9 mouse cellular contexts compared by ENCODE assay signal in the genomic region with DNA sequence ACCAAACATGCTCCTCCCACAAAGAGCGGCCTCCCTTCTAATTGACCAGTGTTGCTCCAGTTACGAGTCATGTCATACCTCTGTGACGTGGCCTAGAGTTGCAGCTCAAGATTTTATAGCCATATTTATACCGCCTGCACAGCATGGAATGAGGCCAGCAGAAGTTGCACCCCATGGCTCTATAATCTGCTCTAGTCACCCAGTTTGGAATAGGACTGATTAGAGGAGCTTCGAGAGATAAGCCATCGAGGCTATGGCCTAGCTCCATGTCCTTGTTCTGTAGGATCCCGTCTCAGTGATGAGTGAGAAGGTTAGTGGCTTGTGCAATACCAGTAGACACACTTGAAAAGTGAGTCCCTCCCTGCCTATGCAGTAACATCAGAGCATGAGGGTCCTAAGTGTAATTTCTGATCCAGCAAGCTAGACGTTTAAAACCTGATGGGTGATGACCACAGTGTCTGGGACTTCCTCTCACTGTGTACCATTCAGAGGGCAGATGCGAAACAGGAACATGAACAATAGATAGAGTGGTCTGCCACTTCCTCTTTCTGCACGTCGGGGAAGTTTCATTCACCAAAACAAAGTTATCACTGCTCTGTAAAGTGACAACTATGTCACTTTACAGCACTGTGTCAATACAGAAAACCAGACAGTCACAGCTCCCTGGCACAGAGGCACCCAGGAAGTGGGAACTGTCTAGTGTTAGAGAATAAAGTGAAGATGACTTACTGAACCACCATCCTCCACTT. TPM values are rescaled to one million over a fixed set of nuclear protein-coding genes. Genes with fewer than 3 reads are reported as not detected.
DNase-seq lines count a peak whose midpoint lies in the region; ATAC-seq and TF ChIP-seq lines count a peak whose summit lies in the region.
"Had no signal": no experiment of that assay in that cellular context is flagged by ENCODE, and none has a peak within 500 bp of the region (broad histone marks: within the 10 kb centered on the region; RNA-seq: fewer than 3 reads in every experiment).

No protein-coding gene starts in this region.

- no peak overlapping the region for H3K4me3 ChIP-seq in midbrain, embryonic 11.5 days (ENCODE audit: low read depth, low read length)
- H3K4me3 ChIP-seq in midbrain, embryonic 10.5 days = no peak overlapping the region
- H3K4me3 ChIP-seq in intestine, postnatal 0 days (ENCODE audit: low read depth, low read length) = no peak overlapping the region
- H3K4me3 ChIP-seq: midbrain, embryonic 12.5 days had no signal

- no peak for TF ChIP-seq CTCF in intestine, postnatal 0 days (IDR thresholded peaks at IDR 0.05; ENCODE audit: low read depth)

- no peaks in the 10 kb centered on the region for H3K36me3 ChIP-seq in midbrain, embryonic 11.5 days (ENCODE audit: control insufficient read depth, insufficient read depth, low read length)
- no peaks in the 10 kb centered on the region for H3K36me3 ChIP-seq in midbrain, embryonic 10.5 days
- H3K36me3 ChIP-seq in intestine, postnatal 0 days (ENCODE audit: control insufficient read depth, insufficient read depth) = no peaks in the 10 kb centered on the region
- H3K36me3 ChIP-seq: midbrain, embryonic 12.5 days had no signal

- H3K27me3 ChIP-seq in midbrain, embryonic 11.5 days (ENCODE audit: control insufficient read depth, insufficient read depth, low read length) = no peaks in the 10 kb centered on the region
- H3K27me3 ChIP-seq in midbrain, embryonic 10.5 days (ENCODE audit: low read depth, poor library complexity, severe bottlenecking) = no peaks in the 10 kb centered on the region
- no peaks in the 10 kb centered on the region for H3K27me3 ChIP-seq in intestine, postnatal 0 days (replicated peaks; ENCODE audit: control insufficient read depth, insufficient read depth, low read length)
- H3K27me3 ChIP-seq: midbrain, embryonic 12.5 days had no signal

- H3K9me3 ChIP-seq in midbrain, embryonic 11.5 days (ENCODE audit: control insufficient read depth, low read length) = no peaks in the 10 kb centered on the region
- no peaks in the 10 kb centered on the region for H3K9me3 ChIP-seq in midbrain, embryonic 10.5 days (replicated peaks)
- H3K9me3 ChIP-seq in intestine, postnatal 0 days (ENCODE audit: control insufficient read depth) = no peaks in the 10 kb centered on the region
- H3K9me3 ChIP-seq: midbrain, embryonic 12.5 days had no signal

- no peak overlapping the region for H3K27ac ChIP-seq in midbrain, embryonic 11.5 days (ENCODE audit: low read depth, low read length)
- H3K27ac ChIP-seq in midbrain, embryonic 10.5 days (replicated peaks) = no peak overlapping the region; the same call in 1 of the 2 replicates
- no peak overlapping the region for H3K27ac ChIP-seq in intestine, postnatal 0 days (ENCODE audit: low read depth, low read length)
- H3K27ac ChIP-seq: midbrain, embryonic 12.5 days had no signal

- peak; percentile 45 for DNase-seq in midbrain, embryonic 11.5 days (ENCODE audit: low spot score, missing footprints)
- DNase-seq in midbrain, embryonic 10.5 days (ENCODE audit: low spot score) = no peak
- peak; percentile 59 for DNase-seq in naive thymus-derived CD4-positive, alpha-beta T cell, adult 2 months (ENCODE audit: low read depth)
- DNase-seq in left cerebral cortex, adult 18-20 months (ENCODE audit: low spot score in 2 of 2) = no peak
- no peak for DNase-seq in cerebellum, postnatal 4 days (ENCODE audit: low spot score in 2 of 2)
- no peak for DNase-seq in cerebellum, adult 11 months
- DNase-seq: kidney, postnatal 36 days had no signal

- WGBS in midbrain, embryonic 11.5 days = 81% methylated on average over 11 of the region's 11 CpGs
- WGBS in midbrain, embryonic 10.5 days = 77% methylated on average over 11 of the region's 11 CpGs
- WGBS in intestine, postnatal 0 days = 58% methylated on average over 11 of the region's 11 CpGs

- no peak overlapping the region for H3K4me2 ChIP-seq in midbrain, embryonic 11.5 days
- no peak overlapping the region for H3K4me2 ChIP-seq in intestine, postnatal 0 days (replicated peaks; ENCODE audit: low read depth)
- H3K4me2 ChIP-seq: midbrain, embryonic 12.5 days had no signal

- H3K4me1 ChIP-seq in midbrain, embryonic 11.5 days (ENCODE audit: control insufficient read depth, insufficient read depth, low read length) = no peaks in the 10 kb centered on the region
- peaks cover 21% of the 10 kb centered on the region for H3K4me1 ChIP-seq in midbrain, embryonic 10.5 days
- no peaks in the 10 kb centered on the region for H3K4me1 ChIP-seq in intestine, postnatal 0 days (replicated peaks; ENCODE audit: control insufficient read depth, insufficient read depth, low read length)

- no peak for ATAC-seq in midbrain, embryonic 11.5 days (ENCODE audit: low FRiP score)
- ATAC-seq in intestine, postnatal 0 days = 0 out of 2 replicates have a peak, but pooled peaks have one; percentile 31

- H3K9ac ChIP-seq in midbrain, embryonic 11.5 days (ENCODE audit: low read length) = no peak overlapping the region
- no peak overlapping the region for H3K9ac ChIP-seq in intestine, postnatal 0 days (ENCODE audit: low read depth, low read length)
- H3K9ac ChIP-seq: midbrain, embryonic 12.5 days had no signal

RNA-seq across cellular contexts. Expression of gene Myo1b, which starts 18.5 kb away (rescaled TPM):
- polyA plus RNA-seq in midbrain, embryonic 11.5 days (2014; fragmentation: Nextera tagmentation; extraction: Ambion mirVana) = 104 and 105 TPM in 2 replicates
- 73.0 and 78.9 TPM in 2 replicates for polyA plus RNA-seq in midbrain, embryonic 10.5 days (2016; fragmentation: Nextera tagmentation; extraction: Ambion mirVana)
- polyA plus RNA-seq in intestine, postnatal 0 days (2015; fragmentation: Nextera tagmentation; extraction: Ambion mirVana) = 15.8 and 18.4 TPM in 2 replicates
- total RNA-seq in left cerebral cortex, adult 18-20 months (2021) = 10 to 100 TPM; 31.0 to 34.4 TPM

RNA-seq across cellular contexts. Expression of gene Stat4, which starts 52.6 kb away (rescaled TPM):
- polyA plus RNA-seq in midbrain, embryonic 11.5 days (2014; fragmentation: Nextera tagmentation; extraction: Ambion mirVana) = 2.1 and 2.5 TPM in 2 replicates
- 1.2 and 1.3 TPM in 2 replicates for polyA plus RNA-seq in midbrain, embryonic 10.5 days (2016; fragmentation: Nextera tagmentation; extraction: Ambion mirVana)
- polyA plus RNA-seq in intestine, postnatal 0 days (2015; fragmentation: Nextera tagmentation; extraction: Ambion mirVana) = 0.38 and 0.77 TPM in 2 replicates
- 1 to 10 TPM; 3.6 to 3.7 TPM for total RNA-seq in left cerebral cortex, adult 18-20 months (2021)

Comparison
In these comparisons a context has a peak if more than half of its experiments do, and no peak if none do; other contexts are left out.
1. DNase-seq: peak in midbrain, embryonic 11.5 days (single experiment) and naive thymus-derived CD4-positive, alpha-beta T cell, adult 2 months (single experiment); none in midbrain, embryonic 10.5 days (single experiment), left cerebral cortex, adult 18-20 months (0 of 2), cerebellum, postnatal 4 days (0 of 2) and cerebellum, adult 11 months (single experiment).